Mouse (Mus musculus) heart, postnatal 0 days (tissue): Measurements from ENCODE around the gene Clpb. TPM values are rescaled to one million over a fixed set of nuclear protein-coding genes. Genes with fewer than 3 reads are reported as not detected.

Experiments
- ATAC-seq: fragments of 200-750 bp; cut with Nextera tagmentation; 2 replicates; pipeline ENCODE4 v1.8.0; 2017; ENCODE audit warnings: low read depth, moderate number of reproducible peaks, moderate library complexity; ENCODE audit not compliant: insufficient read depth
- DNase-seq: peaks from one replicate; pipeline ENCODE4 v3.0.0-alpha.2; 2016; ENCODE audit warnings: low spot score
- H3K27ac ChIP-seq: fragments of 300-500 bp; sonication (generic); 2 replicates; pipeline ENCODE4 v1.5.1; 2014; ENCODE audit warnings: low read depth, mild to moderate bottlenecking
- H3K27me3 ChIP-seq: fragments of 300-500 bp; sonication (generic); 2 replicates; pipeline ENCODE4 v1.6.1; 2014; ENCODE audit warnings: low read length, mixed read lengths; ENCODE audit not compliant: control insufficient read depth, insufficient read depth
- H3K36me3 ChIP-seq: fragments of 300-500 bp; sonication (generic); replicated peaks from 2 replicates; pipeline ENCODE4 v1.6.1; 2014; ENCODE audit warnings: low read length, mixed read lengths; ENCODE audit not compliant: control insufficient read depth, insufficient read depth
- H3K4me1 ChIP-seq: fragments of 300-500 bp; sonication (generic); 2 replicates; pipeline ENCODE4 v1.6.1; 2014; ENCODE audit warnings: antibody characterized with exemption; ENCODE audit not compliant: control insufficient read depth, insufficient read depth
- H3K4me2 ChIP-seq: fragments of 300-500 bp; sonication (generic); 2 replicates; pipeline ENCODE4 v1.6.1; 2014; ENCODE audit warnings: low read depth, mild to moderate bottlenecking, low read length, moderate library complexity
- H3K4me3 ChIP-seq: fragments of 300-500 bp; sonication (generic); 2 replicates; pipeline ENCODE4 v1.5.1; 2014; ENCODE audit warnings: low read depth, low read length
- H3K9ac ChIP-seq: fragments of 300-500 bp; sonication (generic); replicated peaks from 2 replicates; pipeline ENCODE4 v1.6.1; 2014; ENCODE audit warnings: low read depth, low read length, mixed read lengths
- H3K9me3 ChIP-seq: fragments of 300-500 bp; sonication (generic); replicated peaks from 2 replicates; pipeline ENCODE4 v1.6.1; 2016; ENCODE audit warnings: low read length; ENCODE audit not compliant: control insufficient read depth
- CTCF ChIP-seq: IDR thresholded peaks from 2 replicates; pipeline ENCODE4 v1.5.1; 2016; ENCODE audit warnings: antibody characterized with exemption, control low read depth, low read depth
- EP300 ChIP-seq: IDR thresholded peaks from 2 replicates; pipeline ENCODE4 v1.6.1; 2016; ENCODE audit warnings: antibody characterized with exemption, low read depth
- WGBS: fragments of 180-500 bp; shearing (Covaris S2); extraction: QIAGEN DNeasy Blood & Tissue Kit; methylation state at CpG from one replicate; pipeline ENCODE4 v1.1.7; 2014; 5-methylcytosine and 5-hydroxymethylcytosine counted together
- polyA plus RNA-seq: library from polyadenylated mRNA; unstranded; fragments of >200 nt; fragmentation: Nextera tagmentation; extraction: Ambion mirVana; gene quantifications from 2 replicates; pipeline ENCODE4 v1.2.1, GENCODE M21; 2015
- total RNA-seq: library from RNA; depleted of rRNA; stranded (reverse); fragments of >200 nt; gene quantifications from 2 replicates; pipeline ENCODE4 v1.2.3, GENCODE M21; 2014; ENCODE audit warnings: low replicate concordance

The Clpb gene
- total and polyA plus RNA-seq, 2 experiments from 2014 or later, result 47.2 to 84.6 TPM

DNA sequence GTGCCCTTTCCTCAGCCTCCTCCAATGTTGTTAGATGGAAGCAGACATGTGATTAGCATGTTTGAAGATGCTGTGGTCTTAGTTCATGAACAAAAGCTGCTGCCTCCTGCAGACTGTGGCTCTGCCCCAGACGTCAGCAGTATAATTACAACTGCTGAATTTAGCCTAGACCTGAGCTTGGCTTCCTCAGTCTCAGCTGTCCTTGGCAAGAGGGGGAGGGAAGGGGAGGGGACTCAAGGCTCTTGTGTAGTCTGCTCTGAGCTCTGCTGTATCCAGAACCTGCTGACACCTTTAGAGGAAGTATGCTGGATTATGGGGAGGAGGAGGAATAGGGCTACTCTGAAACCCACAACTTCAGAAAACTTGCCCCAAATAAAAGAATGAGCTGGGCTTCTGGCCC lies 76.2 kb downstream of the Clpb start:
- no peaks in the 10 kb centered on the region for H3K9me3 ChIP-seq
- ATAC-seq (no peak), DNase-seq (no peak)
- no peaks in the 10 kb centered on the region for H3K27me3 ChIP-seq
- no peaks in the 10 kb centered on the region for H3K36me3 ChIP-seq
- H3K4me2 ChIP-seq, result no peak overlapping the region
- H3K4me1 ChIP-seq, result 0 out of 2 replicates have a peak, but pooled peaks cover 4% of the 10 kb centered on the region
- TF ChIP-seq CTCF, result no peak
- no peak for TF ChIP-seq EP300
- H3K9ac ChIP-seq, result no peak overlapping the region
- H3K27ac ChIP-seq, result no peak overlapping the region
- no peak overlapping the region for H3K4me3 ChIP-seq
- WGBS, result 23% methylated on average over 1 of the region's 1 CpGs

DNA sequence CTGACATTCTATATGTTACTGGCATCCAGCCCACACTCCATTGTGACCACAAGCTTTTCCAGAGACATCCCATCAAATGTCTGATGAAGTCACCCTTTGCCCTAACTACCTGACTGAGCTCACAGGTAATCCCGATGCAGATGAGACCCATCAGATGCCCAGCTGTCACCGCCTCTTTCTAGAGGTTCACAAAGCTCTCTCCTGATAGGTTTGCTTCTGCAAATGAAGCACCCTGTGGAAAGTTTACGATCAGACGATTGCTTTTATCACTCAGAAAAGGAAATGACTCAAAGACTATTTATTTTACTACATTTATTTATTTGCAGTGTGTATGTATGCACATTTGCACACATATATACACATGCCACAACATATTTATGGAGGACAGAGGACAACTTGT lies 80.1 kb downstream of the Clpb start:
- ATAC-seq (no peak), DNase-seq (no peak)
- Histone ChIP-seq H3K27ac (no peak overlapping the region), H3K9me3 (no peaks in the 10 kb centered on the region), H3K4me1 (peaks cover 4% of the 10 kb centered on the region; the same call in 1 of the 2 replicates), H3K27me3 (no peaks in the 10 kb centered on the region), H3K4me2 (no peak overlapping the region), H3K36me3 (no peaks in the 10 kb centered on the region), H3K4me3 (no peak overlapping the region), H3K9ac (no peak overlapping the region)
- TF ChIP-seq EP300 (no peak), CTCF (no peak)
- WGBS, result 71% methylated on average over 4 of the region's 4 CpGs

DNA sequence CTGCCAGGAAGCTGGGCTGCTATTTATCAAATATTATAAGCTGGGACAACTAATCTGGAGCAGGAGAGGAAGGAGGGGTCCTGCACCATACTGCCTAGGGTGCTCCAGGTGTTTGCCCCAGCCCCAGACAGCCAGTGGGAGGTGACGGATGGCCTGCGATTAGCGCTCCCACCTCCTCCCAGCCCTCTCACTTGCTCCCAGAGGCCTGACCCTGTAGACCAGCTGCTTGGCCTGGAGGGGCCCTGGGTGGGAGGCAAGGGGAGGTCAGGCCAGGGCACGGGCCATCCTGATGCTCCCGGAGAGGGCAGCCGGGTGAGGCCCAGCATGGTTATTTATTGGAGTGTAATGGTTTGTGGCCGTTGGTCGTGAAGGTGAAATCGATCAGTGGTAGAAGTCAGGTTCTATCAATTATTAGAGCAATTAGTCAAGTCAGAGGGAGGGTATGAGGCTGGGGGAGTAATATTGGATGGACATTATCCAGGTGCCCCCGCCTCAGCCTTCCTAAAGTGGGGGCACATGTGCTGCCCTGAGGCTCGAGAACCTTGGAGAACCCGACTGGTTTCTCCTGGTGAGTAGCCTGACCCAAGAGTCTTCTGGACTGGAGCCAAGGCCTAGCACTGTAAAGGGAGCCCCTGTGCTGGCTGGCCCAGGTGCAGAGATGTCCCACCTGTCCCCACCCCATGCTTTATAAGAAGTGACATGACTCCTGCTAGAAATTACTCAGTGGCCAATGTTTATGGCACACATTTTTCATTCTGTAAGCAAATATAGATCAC lies 83.3 kb downstream of the Clpb start:
- no peaks in the 10 kb centered on the region for H3K9me3 ChIP-seq
- 82% methylated on average over 12 of the region's 12 CpGs for WGBS
- no peak overlapping the region for H3K9ac ChIP-seq
- no peak for DNase-seq
- no peaks in the 10 kb centered on the region for H3K36me3 ChIP-seq
- no peak overlapping the region for H3K4me2 ChIP-seq
- no peak overlapping the region for H3K4me3 ChIP-seq
- H3K27ac ChIP-seq, result no peak overlapping the region
- ATAC-seq, result no peak
- H3K27me3 ChIP-seq, result no peaks in the 10 kb centered on the region
- peaks cover 5% of the 10 kb centered on the region; the same call in 1 of the 2 replicates for H3K4me1 ChIP-seq
- TF ChIP-seq CTCF, result no peak
- no peak for TF ChIP-seq EP300

DNA sequence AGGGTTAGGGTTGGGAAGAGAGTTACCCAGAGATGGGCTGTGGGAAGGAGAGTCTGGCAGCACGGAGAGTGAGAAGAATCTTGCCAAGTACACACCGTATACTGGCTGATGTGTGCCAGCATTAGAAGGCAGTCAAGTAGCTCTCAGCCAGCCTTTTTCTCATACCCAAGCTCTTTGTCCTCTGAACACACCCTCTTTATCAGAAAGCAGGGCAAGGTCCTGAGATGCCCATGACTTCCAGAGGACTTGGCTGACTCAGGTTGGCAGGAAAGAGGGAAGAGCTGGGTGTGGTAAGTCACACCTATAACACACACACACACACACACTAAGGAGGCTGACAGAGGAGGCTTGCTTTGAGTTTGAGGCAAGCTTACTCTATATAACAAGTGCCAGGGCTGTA lies 86.8 kb downstream of the Clpb start:
- WGBS, result 62% methylated on average over 2 of the region's 2 CpGs
- Histone ChIP-seq H3K9me3 (no peaks in the 10 kb centered on the region), H3K36me3 (peaks cover 9% of the 10 kb centered on the region; the same call in 1 of the 2 replicates), H3K27me3 (no peaks in the 10 kb centered on the region), H3K9ac (no peak overlapping the region), H3K4me3 (no peak overlapping the region), H3K27ac (no peak overlapping the region), H3K4me2 (no peak overlapping the region), H3K4me1 (0 out of 2 replicates have a peak, but pooled peaks cover 5% of the 10 kb centered on the region)
- DNase-seq, result no peak
- TF ChIP-seq EP300 (no peak), CTCF (no peak)
- ATAC-seq, result no peak

DNA sequence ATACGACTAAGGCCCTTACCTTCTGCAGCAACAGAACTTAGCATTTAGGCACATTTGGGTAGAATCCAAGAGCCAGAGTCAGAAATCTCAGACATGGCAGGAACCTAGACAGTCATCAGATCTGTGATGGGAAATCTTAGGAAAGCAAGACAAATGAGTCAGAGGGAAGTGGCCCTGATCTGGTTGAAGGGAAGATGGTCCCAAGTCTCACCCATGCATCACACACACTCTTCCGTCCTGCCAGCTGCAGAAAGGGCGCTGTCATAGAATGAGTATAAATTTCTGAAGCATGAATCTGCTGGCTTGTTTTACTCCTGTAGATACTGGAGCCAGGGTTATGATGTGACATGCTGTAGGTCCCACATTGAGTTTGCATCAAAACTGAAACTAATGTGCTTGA lies 88.9 kb downstream of the Clpb start:
- TF ChIP-seq EP300 (no peak), CTCF (no peak)
- DNase-seq (no peak), ATAC-seq (no peak)
- Histone ChIP-seq H3K4me1 (0 out of 2 replicates have a peak, but pooled peaks cover 5% of the 10 kb centered on the region), H3K4me3 (no peak overlapping the region), H3K27me3 (no peaks in the 10 kb centered on the region), H3K4me2 (no peak overlapping the region), H3K9me3 (no peaks in the 10 kb centered on the region), H3K36me3 (peaks cover 9% of the 10 kb centered on the region; the same call in 1 of the 2 replicates), H3K9ac (no peak overlapping the region), H3K27ac (no peak overlapping the region)
- 94% methylated on average over 3 of the region's 3 CpGs for WGBS

DNA sequence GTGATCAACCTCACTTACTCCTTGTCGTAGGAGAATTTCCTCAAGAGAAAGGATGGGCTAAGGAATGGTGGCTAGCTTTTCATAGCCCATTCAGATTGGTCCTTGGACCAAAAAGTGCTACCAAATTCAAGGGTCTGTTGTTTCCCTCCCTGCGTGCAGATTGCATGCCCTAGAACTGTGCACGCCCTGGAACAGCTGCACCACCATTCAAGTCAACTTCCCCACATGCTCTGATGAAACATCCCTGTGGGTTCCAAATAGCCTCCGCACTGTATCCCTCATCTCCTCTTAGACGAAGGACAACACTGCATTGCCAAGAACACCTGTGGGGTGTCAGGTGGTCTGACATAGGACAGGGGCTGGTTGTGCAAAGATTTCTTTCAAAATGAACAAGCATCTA lies 90.1 kb downstream of the Clpb start:
- Histone ChIP-seq H3K4me2 (no peak overlapping the region), H3K9me3 (no peaks in the 10 kb centered on the region)
- no peak for DNase-seq

More for the DNA sequence above, 90.1 kb downstream of the Clpb start:
- no peak for ATAC-seq
- Histone ChIP-seq H3K9ac (no peak overlapping the region), H3K4me3 (no peak overlapping the region), H3K27ac (no peak overlapping the region), H3K4me1 (0 out of 2 replicates have a peak, but pooled peaks cover 5% of the 10 kb centered on the region), H3K36me3 (peaks cover 9% of the 10 kb centered on the region; the same call in 1 of the 2 replicates), H3K27me3 (no peaks in the 10 kb centered on the region)
- no peak for TF ChIP-seq EP300
- TF ChIP-seq CTCF, result no peak
- WGBS, result 92% methylated on average over 5 of the region's 5 CpGs
